Mouse (Mus musculus) kidney, adult 8-10 months (tissue): ENCODE results near the gene Ntn4.

Experiments used
- DNase-seq, 2 experiments: peaks; one replicate each; pipeline ENCODE4 v3.0.0; 2022

Ntn4 gene

GRCm38 (mm10) chr10:93640521-93640952, at the start of gene Ntn4:
Ntn4 (plus strand) TSS chr10:93640681.
- DNase-seq: no peak

- peak in 1 of 2 experiments; percentile 43 for DNase-seq
These were observed 48.0 kb upstream of the Ntn4 start for GRCm38 (mm10) chr10:93592456-93592855.

- DNase-seq: peak; percentile 81 to 91
These were observed 46.4 kb upstream of the Ntn4 start for GRCm38 (mm10) chr10:93594022-93594482.

GRCm38 (mm10) chr10:93595831-93596230, 44.6 kb upstream of the Ntn4 start:
- DNase-seq: no peak

GRCm38 (mm10) chr10:93596641-93597040, 43.8 kb upstream of the Ntn4 start:
- DNase-seq: no peak

GRCm38 (mm10) chr10:93602309-93602708, 38.2 kb upstream of the Ntn4 start:
- DNase-seq: no peak

- no peak for DNase-seq
These were observed 37.2 kb upstream of the Ntn4 start for GRCm38 (mm10) chr10:93603256-93603655.

- no peak for DNase-seq
These were observed 34.2 kb upstream of the Ntn4 start for GRCm38 (mm10) chr10:93606326-93606725.

- DNase-seq: no peak
These were observed 32.4 kb upstream of the Ntn4 start for GRCm38 (mm10) chr10:93608051-93608450.

GRCm38 (mm10) chr10:93609236-93609635, 31.2 kb upstream of the Ntn4 start:
- no peak for DNase-seq

- DNase-seq: no peak
These were observed 29.6 kb upstream of the Ntn4 start for GRCm38 (mm10) chr10:93610896-93611295.

GRCm38 (mm10) chr10:93611419-93612007, 29.0 kb upstream of the Ntn4 start:
- peak in 1 of 2 experiments; percentile 29 for DNase-seq

GRCm38 (mm10) chr10:93614850-93615249, 25.6 kb upstream of the Ntn4 start:
- no peak for DNase-seq

- no peak for DNase-seq
These were observed 19.9 kb upstream of the Ntn4 start for GRCm38 (mm10) chr10:93620438-93621179.

GRCm38 (mm10) chr10:93623725-93624124, 16.8 kb upstream of the Ntn4 start:
- DNase-seq: peak; percentile 84 to 89

- DNase-seq: no peak
These were observed 16.3 kb upstream of the Ntn4 start for GRCm38 (mm10) chr10:93624151-93624550.

GRCm38 (mm10) chr10:93630310-93630709, 10.2 kb upstream of the Ntn4 start:
- no peak for DNase-seq

- DNase-seq: no peak
These were observed 8.4 kb upstream of the Ntn4 start for GRCm38 (mm10) chr10:93632086-93632485.

- no peak for DNase-seq
These were observed 6.9 kb upstream of the Ntn4 start for GRCm38 (mm10) chr10:93633563-93633962.

- no peak for DNase-seq
These were observed 6.5 kb upstream of the Ntn4 start for GRCm38 (mm10) chr10:93633971-93634370.

- DNase-seq: no peak
These were observed 4.5 kb upstream of the Ntn4 start for GRCm38 (mm10) chr10:93635941-93636340.

- peak; percentile 44 to 55 for DNase-seq
These were observed 706 bp downstream of the Ntn4 start for GRCm38 (mm10) chr10:93640953-93641820.
